Mouse (Mus musculus) urinary bladder, postnatal 36 days (tissue): ENCODE results near the gene 1810010H24Rik.
"Not testable (repeated sequence)": the region's sequence is repeated elsewhere in the genome, so short reads cannot be mapped to it uniquely, and the experiment has no call there.

Experiments
- DNase-seq, 2 experiments: peaks; one replicate each; pipeline ENCODE4 v3.0.0; 2022; ENCODE audit warnings: low spot score in 2 of 2, mixed read lengths in 1 of 2

1810010H24Rik gene

DNA sequence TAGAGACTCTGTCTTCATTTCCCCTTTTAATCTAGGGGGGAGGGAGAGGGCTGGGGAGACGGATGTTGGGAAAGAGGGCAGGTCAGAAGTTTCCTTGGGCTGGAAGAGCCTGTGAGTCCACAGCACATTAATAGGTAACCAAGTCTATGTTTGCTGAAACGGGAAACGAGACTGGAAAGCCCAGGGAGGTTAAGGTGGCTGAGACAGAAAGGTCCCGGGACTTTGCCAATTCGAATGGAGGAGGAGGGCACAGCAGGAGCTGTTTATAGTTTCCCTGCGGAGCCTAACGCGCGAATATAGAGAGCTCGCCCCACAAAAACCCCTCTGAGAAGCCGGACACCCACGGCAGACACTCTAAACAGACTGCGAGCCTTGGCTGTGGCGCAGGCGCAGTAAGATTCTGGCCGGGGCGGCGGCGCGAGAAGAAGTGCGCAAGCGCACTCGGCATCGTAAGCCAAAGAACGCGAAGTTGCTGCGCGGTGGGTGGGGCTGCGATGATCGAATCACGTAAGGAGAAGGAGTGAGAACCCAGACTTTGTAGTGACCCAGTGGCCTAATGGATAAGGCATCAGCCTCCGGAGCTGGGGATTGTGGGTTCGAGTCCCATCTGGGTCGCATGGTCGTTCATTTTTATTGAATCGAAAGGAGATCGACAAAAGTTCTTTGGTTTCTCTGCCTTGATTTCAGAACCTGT, 13.0 kb upstream of the 1810010H24Rik start:
- peak; percentile 99 for DNase-seq

DNA sequence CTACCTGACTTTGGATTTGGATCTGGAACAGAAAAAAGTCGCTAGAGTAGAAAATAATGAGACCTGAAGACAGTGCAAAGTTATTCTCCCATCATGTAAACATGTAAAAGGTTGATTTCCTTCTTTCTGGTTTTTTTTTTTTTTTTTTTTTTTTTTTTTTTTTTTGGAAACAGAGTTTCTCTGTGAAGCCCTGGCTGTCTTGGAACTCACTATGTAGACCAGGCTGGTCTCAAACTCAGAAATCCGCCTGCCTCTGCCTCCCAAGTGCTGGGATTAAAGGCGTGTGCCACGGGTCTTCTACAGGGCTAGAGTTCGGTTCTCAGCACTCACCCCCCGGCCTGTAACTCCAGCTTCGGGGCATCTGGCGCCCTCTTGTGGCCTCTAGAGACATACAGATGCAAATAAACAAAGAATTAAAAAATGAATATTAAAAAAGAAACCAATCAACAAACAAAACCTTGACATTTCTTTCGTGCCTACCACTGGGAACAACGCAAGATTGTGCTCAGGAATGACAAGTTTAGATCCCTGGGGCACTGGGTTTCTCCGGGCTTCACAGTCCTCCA, 11.4 kb upstream of the 1810010H24Rik start:
- no peak for DNase-seq

DNA sequence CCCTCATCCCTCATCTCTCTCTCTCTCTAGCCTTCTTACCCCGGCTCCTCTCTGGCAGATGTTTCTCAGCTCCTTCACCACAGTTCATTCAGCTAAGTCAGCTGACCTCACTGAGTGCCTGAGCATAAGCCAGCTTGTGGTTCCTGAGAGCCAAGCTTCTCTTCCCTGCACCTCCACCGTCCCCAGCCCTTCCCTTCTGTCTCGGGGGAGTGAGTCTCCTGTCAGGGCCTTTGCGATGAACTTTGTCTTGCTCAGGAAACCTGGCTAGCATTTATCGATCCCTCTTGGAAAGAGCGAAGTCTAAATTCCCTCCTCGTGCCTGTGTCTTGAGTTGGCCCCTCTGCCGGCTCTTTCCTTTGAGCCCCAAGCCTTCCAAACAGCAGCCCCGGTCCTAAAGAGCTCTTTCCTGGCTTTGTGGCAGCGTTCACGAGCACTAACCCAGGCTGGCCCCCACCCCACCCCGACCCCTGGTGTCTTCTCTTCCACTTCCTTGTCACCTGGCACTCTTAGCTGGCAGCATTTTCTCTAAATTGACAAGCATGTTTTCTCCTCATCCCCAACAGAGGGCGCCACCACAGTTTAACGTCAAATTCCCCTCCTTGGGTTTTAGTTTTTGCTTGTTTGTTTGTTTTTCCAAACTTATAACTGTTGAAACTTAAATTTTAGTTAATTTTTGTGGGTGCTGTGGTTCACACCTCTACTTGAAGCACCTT, 10.7 kb upstream of the 1810010H24Rik start:
- DNase-seq, result no peak

DNA sequence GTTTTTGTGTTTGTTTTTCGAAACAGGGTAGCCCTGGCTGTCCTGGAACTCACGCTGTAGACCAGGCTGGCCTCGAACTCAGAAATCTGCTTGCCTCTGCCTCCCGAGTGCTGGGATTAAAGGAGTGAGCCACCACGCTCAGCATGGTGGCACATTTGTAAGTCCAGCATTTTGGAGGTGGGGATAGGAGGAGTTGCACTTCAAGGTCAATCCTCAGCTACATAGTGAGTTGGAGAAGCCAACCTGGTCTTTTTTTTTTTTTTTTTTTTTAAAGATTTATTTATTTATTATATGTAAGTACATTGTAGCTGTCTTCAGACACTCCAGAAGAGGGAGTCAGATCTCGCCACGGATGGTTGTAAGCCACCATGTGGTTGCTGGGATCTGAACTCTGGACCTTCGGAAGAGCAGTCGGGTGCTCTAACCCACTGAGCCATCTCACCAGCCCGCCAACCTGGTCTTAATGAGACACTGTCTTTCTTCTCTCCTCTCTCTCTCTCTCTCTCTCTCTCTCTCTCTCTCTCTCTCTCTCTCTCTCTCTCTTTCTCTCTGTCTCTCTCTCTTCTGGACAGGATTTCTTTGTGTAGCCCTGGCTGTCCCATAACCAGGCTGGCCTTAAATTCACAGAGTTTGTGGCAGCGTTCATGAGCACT, 9.8 kb upstream of the 1810010H24Rik start:
- DNase-seq, result not testable (repeated sequence)

DNA sequence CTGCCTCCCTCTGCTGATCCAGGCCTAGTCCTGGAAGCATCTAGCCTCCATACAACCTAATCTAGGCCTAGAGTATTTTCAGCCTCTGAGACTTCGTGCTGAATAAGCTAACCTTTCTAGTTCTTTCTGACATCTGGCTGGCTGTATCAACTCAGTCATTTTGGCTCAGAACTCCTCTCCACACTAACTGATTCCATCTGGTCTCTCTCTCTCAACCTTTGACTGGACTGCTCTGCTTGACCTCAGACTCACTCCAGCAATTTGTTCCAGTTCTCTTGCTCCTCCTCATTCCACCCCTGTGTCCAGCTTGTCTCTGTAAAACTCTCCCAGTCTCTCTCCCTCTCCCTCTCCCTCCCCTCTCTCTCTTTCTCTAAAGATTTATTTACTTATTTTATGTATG, 8.6 kb upstream of the 1810010H24Rik start:
- no peak for DNase-seq

DNA sequence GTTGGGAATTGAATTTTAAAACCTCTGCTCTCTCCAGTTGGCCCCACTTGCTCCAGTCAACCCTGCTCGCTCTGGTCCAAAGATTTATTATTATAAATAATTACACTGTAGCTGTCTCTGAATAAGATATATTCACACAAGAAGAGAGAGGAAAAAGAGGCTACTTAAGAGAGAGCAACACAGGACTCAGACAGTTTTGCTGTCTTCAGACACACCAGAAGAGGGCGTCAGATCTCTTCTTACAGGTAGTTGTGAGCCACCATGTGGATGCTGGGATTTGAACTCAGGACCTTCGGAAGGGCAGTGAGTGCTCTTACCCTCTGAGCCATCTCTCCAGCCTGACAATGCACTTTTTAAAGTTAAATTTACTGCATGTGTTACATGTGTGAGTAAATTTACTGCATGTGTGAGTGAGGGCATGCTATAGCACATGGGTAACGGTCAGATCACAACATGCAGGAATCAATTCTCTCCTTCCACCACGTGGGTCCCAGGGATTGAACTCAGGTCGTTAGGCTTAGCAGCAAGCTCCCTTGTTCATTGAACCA, 8.1 kb upstream of the 1810010H24Rik start:
- DNase-seq, result no peak

DNA sequence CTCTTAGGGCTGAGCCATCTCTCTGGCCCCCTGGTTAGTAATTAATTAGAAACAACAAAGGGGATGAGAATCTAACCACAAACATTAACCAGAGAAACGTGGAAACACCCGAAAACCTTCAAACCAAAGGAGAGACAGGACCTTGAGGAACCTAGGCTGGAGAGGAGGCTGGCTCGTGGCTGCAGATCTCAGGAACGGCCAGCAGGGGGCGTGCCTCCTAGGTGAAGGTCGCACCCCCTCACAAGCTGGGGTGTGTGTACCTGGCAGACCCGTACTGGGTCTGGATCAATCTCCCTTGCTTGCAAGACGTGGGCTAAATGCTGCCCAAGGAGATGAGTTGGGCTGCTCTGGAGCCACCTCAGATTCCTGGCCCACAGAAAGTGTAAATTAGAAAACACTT, 6.9 kb upstream of the 1810010H24Rik start:
- no peak for DNase-seq

DNA sequence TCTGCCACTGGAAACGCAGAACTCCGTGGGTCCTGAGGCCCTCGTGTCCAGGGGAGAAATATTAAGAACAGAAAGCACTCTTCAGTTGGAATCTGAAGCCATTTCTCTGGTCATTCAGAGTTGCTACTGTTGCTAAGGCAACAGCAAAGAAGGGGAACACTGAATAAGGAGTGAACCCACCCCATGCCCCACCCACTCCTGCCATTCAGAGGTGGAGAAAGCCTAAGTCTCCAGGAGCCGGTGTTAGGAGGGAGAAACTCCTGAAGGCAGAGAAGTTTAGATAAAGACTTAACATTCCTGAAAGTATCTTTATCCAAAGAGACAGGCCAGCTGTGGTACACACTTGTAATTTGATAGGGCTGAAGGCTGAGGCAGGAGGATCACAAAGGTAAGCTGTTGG, 6.2 kb upstream of the 1810010H24Rik start:
- DNase-seq, result no peak

DNA sequence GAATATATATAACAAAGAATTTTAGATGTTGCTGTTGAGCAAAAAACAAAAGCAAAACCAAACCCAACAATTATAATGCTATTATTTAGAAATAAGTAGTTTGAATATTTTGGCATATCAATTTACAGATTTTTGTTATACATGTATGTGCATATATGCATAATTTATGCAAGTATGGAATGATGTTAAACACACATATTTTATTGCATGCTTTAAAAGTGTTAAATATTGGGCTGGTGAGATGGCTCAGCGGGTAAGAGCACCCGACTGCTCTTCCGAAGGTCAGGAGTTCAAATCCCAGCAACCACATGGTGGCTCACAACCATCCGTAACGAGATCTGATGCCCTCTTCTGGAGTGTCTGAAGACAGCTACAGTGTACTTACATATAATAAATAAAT, 5.8 kb upstream of the 1810010H24Rik start:
- DNase-seq, result not testable (repeated sequence)

DNA sequence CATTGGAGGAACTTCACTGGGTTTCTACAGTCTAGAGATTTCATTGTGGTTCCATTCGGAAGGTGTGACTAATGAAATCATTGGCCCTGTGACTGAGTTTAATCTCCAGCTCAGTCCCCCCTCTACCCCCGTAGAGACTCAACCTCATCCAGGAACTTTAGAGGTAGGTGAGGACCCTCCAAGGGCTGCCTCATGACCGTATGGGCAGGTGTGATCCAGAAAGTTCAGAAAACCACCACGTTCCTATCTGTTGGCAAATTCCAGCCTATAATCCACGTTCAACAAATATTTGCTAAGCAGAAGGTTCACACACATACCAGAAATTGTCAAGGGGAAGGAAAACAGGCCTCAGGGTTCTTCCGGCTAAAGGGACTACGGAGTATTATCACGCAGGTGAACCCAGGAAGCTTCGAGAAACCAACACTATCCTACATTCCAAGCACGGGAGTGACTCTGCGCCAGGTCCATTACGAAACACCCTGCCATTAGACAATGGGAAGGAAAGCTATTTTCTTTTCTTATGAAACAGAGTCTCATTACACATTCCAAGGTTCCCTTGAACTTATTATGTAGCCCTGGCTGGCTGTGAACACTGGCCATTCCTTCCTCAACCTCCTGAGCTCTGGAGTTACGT, 3.3 kb upstream of the 1810010H24Rik start:
- DNase-seq, result no peak

DNA sequence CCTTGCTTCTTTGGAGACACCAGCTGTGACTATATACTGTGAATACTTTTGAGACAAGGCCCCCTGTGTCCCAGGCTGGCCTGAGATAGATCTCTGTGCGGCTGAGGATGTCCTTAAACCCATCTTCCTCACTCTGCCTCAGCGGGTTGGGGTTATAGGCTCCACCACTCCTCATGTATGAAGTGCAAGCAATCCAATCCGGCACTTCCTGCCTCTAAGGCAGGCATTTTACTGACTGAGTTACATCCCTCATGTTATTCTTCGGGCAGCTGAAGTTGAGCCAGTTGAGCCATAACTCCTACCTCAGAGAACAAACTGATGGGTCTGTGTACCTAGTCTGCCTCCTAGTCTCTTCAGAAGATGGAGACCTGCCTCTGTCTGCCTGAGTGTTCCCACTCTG, 1.1 kb upstream of the 1810010H24Rik start:
- DNase-seq, result no peak

DNA sequence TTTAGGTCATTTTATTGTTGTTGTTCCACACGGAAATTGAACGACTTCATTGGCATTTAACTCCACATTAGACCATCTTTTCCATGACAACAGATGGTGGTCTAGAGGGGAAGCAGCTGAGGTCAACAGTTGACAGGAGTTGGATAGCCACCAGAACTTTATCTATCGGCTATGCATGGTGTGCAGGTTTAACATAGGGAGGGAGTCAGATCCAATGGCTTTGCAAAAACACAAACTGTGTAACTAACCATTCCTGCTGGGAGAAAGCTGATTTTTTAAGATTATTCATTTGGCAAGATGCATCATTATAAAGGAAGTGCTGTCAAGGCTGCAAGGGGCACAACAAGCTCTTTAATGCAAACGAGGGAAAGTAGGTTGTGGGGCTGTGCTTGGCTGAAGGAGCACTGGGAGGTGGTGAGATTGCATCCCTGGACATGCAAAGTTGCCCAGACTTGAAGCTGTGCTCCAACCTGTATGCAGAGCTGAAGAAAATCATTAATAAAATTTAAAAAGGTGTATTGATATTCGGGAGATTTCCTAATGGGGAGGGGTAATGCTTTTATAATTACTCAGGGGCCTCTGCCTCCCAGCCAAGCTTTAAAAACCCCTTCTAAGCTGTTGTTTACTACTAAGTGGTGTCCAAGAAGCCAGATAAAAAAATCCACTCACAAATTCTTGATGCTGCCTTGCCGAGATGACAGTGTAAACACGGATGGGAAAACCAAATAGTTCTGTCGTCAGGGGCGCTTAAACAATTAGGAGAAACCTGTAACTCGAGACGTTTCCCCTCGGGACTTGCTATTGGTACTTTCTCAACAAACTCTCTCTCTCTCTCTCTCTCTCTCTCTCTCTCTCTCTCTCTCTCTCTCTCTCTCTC, 1.3 kb downstream of the 1810010H24Rik start:
- no peak for DNase-seq

DNA sequence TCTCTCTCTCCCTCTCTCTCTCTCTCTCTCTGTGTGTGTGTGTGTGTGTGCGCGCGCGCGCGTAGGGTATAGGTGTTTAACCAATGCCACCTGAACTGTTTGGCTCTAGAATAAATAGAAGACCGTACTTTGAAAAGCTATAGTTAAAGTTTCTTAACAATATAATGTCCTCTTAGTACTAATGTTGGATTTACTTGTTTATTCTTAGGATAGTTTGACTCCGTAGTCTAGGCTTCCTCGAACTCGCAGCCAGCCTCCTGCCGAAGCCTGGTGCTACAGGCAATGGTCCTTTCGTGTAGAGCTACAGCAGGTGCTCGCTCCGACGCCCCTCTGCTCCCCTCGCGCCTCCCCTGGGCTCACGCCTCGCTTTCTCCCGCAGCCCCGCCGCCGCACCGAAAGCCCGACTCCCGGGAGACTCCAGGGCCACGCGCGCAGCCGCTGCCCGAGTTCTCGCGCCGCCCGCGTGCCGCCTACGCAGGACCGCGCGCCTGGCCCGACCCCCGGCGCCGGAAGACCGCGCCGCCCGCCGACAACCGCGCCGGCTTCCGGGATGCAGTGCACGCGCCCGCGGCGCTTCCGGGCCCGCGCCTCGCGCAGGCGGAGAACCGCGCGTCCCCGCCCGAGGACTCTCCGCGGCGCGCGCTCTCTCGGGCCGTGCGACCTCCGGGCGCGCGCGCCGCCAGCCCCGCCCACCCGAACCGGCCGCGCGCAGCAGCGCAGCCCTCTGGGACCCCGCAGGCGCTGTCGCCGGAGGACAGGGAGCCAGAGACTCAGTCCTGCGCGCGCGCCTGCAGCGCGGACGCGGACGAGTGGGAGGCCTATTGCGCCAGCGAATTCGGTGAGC, 2.2 kb downstream of the 1810010H24Rik start:
- DNase-seq, result peak; percentile 81 to 84

DNA sequence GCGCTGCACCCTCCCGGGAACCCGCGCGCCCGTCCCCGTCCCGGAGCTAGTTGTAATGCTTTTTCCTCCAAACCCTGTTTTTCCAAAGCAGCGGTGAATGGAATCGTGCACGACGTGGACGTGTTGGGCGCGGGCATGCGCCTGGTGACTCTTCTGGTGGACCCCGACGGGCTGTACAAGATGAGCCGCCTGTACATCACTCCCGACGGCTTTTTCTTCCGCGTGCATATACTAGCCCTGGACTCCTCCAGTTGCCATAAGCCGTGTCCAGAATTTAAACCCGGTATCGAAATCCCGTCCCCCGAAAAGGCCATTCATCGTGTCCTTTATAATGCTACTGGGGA, 2.8 kb downstream of the 1810010H24Rik start:
- no peak for DNase-seq

DNA sequence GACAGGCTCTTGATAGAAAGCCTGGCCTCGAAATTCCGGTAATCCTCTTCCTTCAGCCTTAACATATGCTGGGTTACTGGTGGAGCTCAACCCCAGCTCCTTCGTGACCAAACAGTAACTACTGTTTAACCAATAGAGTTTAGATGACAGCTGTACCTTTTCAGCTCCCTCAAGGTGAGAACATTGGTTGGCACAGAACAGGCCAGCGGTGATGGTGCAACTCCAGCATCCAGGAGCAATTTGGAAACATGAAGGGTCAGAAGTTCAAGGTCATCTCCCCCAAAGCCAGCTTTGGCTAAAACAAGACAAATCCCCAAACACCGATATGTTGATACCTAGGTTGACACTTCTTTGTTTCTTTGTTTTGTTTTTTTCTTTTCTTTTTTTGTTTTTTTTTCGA, 3.3 kb downstream of the 1810010H24Rik start:
- no peak for DNase-seq

DNA sequence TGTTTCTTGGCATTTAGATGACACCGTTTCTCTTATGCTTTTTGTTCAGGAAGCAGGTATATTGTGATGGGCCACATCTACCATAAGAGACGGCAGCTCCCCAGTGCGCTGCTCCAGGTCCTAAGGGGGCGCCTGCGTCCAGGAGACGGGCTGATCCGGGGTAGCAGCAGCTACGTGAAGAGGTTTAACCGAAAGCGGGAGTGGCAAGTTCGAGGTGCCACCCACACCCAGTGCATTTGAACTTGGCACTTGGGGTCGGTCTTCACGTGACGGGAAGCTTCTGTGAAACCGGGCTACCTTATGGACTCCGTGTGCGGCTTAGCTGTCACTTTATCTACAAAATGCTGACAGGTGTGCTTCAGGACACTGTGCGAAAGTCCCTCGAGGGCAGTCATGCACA, 4.1 kb downstream of the 1810010H24Rik start:
- no peak for DNase-seq

DNA sequence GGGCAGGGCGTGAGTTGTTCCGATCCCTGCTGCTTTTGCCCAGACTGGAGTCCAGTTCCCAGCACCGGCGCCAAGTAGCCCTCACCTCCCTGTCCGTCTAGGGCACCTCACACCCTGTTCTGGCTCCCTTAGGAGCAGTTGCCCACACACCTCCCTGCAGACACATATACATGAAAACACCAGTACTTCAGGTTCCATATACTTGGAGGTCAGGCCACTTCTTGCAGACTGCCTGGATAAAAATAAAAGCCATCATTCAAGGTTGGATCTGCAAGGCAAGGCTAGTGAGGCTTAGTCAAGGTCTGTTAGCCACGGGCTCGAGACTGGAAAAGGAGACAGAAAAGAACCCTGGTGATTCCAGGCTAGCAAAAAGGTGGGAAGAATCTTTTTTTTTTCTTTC, 6.2 kb downstream of the 1810010H24Rik start:
- no peak for DNase-seq

DNA sequence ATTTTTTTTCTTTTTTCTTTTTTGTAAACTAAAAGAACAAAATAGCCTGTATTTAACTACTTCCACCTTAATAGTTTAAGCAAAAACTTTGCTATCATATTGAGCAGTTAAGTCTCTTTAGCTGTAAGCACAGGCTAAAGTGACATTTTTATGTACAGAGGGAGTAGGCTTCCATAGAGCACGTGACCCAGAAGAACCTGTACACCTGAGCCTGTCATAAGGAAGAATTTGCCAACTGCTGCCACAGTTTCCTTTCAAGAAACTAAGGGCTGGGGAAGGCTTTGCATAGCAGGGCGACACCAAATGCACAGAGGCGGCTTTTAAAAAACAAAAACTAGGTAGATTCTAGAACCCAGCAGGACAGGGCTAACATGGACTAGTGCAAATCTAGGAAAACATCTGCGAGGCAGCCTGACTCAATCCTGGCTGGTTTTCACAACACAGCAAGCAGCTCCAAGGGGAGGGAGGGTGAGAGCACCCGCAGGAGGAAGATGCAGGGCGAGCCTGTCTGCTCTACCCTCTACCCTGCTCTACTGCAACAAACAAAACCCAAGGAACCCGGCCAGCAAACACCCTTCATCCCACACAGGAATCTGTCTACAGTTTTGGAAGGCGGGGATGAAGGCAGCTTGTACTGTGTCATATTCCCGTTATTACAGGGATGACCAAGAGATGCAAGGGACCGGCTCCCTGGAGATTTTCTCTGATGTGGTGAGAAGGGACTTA, 8.8 kb downstream of the 1810010H24Rik start:
- DNase-seq, result no peak

DNA sequence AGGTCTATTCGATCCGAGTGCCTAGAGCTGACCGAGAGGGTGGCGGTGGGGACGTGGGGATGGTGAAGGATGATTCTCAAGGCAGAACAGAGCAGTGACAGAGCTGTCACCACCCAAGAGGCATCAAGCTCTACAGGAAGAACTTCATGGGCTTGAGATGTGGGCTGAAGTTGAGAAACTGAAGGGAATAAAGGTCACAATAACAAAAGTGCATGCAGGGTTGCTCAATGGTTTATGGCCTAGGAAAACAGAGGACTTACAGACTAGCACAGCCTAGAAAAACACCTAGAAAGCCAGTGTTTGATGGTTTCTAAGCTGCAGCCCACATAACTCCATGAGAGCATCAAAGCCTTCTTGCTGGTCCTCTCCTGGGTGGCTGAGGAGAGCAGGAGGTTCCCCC, 13.9 kb downstream of the 1810010H24Rik start:
- no peak for DNase-seq
